Mouse (Mus musculus) lung, adult 2 months (tissue): ENCODE results near the gene Btbd9.

ENCODE experiments used
- CTCF ChIP-seq: fragments of 200-500 bp; IDR thresholded peaks from 2 replicates; pipeline ENCODE4 v1.5.1; 2011; ENCODE audit warnings: mild to moderate bottlenecking, low read length, control low read depth; ENCODE audit not compliant: insufficient read depth
- POLR2A ChIP-seq: fragments of 200-500 bp; IDR thresholded peaks from 2 replicates; pipeline ENCODE4 v1.6.1; 2011; ENCODE audit warnings: low read depth, mild to moderate bottlenecking, control low read depth, low read length, borderline replicate concordance; ENCODE audit errors: extremely low read depth

GRCm38 (mm10) chr17:30415693-30416092 lies 160.6 kb downstream of the Btbd9 start:
- TF ChIP-seq CTCF = no peak
- no peak for TF ChIP-seq POLR2A
